Mouse (Mus musculus) kidney, embryonic 14.5 days (tissue): Measurements from ENCODE around the gene Ivd. TPM values are rescaled to one million over a fixed set of nuclear protein-coding genes. Genes with fewer than 3 reads are reported as not detected.

Experiments
- ATAC-seq: fragments of 200-750 bp; cut with Nextera tagmentation; 2 replicates; pipeline ENCODE4 v1.8.0; 2017; ENCODE audit warnings: moderate number of reproducible peaks, mild to moderate bottlenecking, moderate TSS enrichment, moderate library complexity; ENCODE audit not compliant: low FRiP score, low TSS enrichment
- H3K27ac ChIP-seq: fragments of 300-500 bp; sonication (generic); 2 replicates; pipeline ENCODE4 v1.5.1; 2014; ENCODE audit warnings: low read depth, mild to moderate bottlenecking, low read length, moderate library complexity, mixed read lengths
- H3K27me3 ChIP-seq: fragments of 300-500 bp; sonication (generic); 2 replicates; pipeline ENCODE4 v1.6.1; 2014; ENCODE audit warnings: mild to moderate bottlenecking, low read length; ENCODE audit not compliant: control insufficient read depth, insufficient read depth
- H3K36me3 ChIP-seq: fragments of 300-500 bp; sonication (generic); 2 replicates; pipeline ENCODE4 v1.6.1; 2014; ENCODE audit warnings: low read length, mixed read lengths; ENCODE audit not compliant: control insufficient read depth, insufficient read depth
- H3K4me1 ChIP-seq: fragments of 300-500 bp; sonication (generic); 2 replicates; pipeline ENCODE4 v1.6.1; 2014; ENCODE audit warnings: low read length, mixed read lengths; ENCODE audit not compliant: control insufficient read depth, insufficient read depth
- H3K4me2 ChIP-seq: fragments of 300-500 bp; sonication (generic); replicated peaks from 2 replicates; pipeline ENCODE4 v1.6.1; 2014; ENCODE audit warnings: low read depth, mild to moderate bottlenecking, low read length
- H3K4me3 ChIP-seq: fragments of 300-500 bp; sonication (generic); 2 replicates; pipeline ENCODE4 v1.5.1; 2014; ENCODE audit warnings: mild to moderate bottlenecking, low read length
- H3K9ac ChIP-seq: fragments of 300-500 bp; sonication (generic); 2 replicates; pipeline ENCODE4 v1.6.1; 2014; ENCODE audit warnings: low read depth, mild to moderate bottlenecking, low read length, moderate library complexity
- H3K9me3 ChIP-seq: fragments of 300-500 bp; sonication (generic); 2 replicates; pipeline ENCODE4 v1.6.1; 2016; ENCODE audit warnings: low read length; ENCODE audit not compliant: control insufficient read depth
- WGBS: fragments of 180-500 bp; shearing (Covaris S2); extraction: QIAGEN DNeasy Blood & Tissue Kit; methylation state at CpG from one replicate; pipeline ENCODE4 v1.1.7; 2014; 5-methylcytosine and 5-hydroxymethylcytosine counted together
- polyA plus RNA-seq: library from polyadenylated mRNA; unstranded; fragments of >200 nt; fragmentation: Nextera tagmentation; extraction: Ambion mirVana; gene quantifications from 2 replicates; pipeline ENCODE4 v1.2.1, GENCODE M21; 2014

The Ivd gene
- polyA plus RNA-seq, 1 experiment from 2014 or later = 63.1 TPM

- no peaks in the 10 kb centered on the region for H3K4me1 ChIP-seq
- WGBS = 85% methylated on average over 4 of the region's 4 CpGs
- H3K27me3 ChIP-seq = peaks cover 30% of the 10 kb centered on the region
- H3K9me3 ChIP-seq = no peaks in the 10 kb centered on the region
- H3K4me2 ChIP-seq = no peak overlapping the region
- no peaks in the 10 kb centered on the region for H3K36me3 ChIP-seq
- no peak overlapping the region for H3K27ac ChIP-seq
- no peak for ATAC-seq
- H3K9ac ChIP-seq = no peak overlapping the region
- no peak overlapping the region for H3K4me3 ChIP-seq
Measured at GRCm38 (mm10) chr2:118891173-118891572, 29.4 kb downstream of the Ivd start.

- Histone ChIP-seq H3K9me3 (no peaks in the 10 kb centered on the region), H3K27me3 (peaks cover 74% of the 10 kb centered on the region), H3K27ac (no peak overlapping the region), H3K36me3 (no peaks in the 10 kb centered on the region), H3K4me2 (peak overlapping the region; percentile 88), H3K9ac (peak overlapping the region; percentile 23; the same call in 1 of the 2 replicates), H3K4me1 (peaks cover 21% of the 10 kb centered on the region), H3K4me3 (peak overlapping the region; percentile 48)
- WGBS = 2% methylated on average over 38 of the region's 38 CpGs
- ATAC-seq = peak; percentile 15; the same call in 1 of the 2 replicates
Measured at GRCm38 (mm10) chr2:118895990-118896913, 34.5 kb downstream of the Ivd start.

GRCm38 (mm10) chr2:118896914-118897291, 35.1 kb downstream of the Ivd start:
- Histone ChIP-seq H3K27ac (no peak overlapping the region), H3K36me3 (no peaks in the 10 kb centered on the region), H3K9ac (no peak overlapping the region), H3K4me2 (peak overlapping the region; percentile 88), H3K4me1 (peaks cover 21% of the 10 kb centered on the region), H3K9me3 (no peaks in the 10 kb centered on the region), H3K27me3 (peaks cover 73% of the 10 kb centered on the region), H3K4me3 (peak overlapping the region; percentile 48)
- no peak for ATAC-seq
- under 1% methylated on average over 13 of the region's 13 CpGs for WGBS

GRCm38 (mm10) chr2:118897392-118897791, 35.6 kb downstream of the Ivd start:
- Histone ChIP-seq H3K36me3 (no peaks in the 10 kb centered on the region), H3K4me2 (peak overlapping the region; percentile 88; the same call in 1 of the 2 replicates), H3K9ac (no peak overlapping the region), H3K4me3 (peak overlapping the region; percentile 48; the same call in 1 of the 2 replicates), H3K9me3 (no peaks in the 10 kb centered on the region), H3K4me1 (peaks cover 21% of the 10 kb centered on the region), H3K27me3 (peaks cover 69% of the 10 kb centered on the region), H3K27ac (no peak overlapping the region)
- WGBS = 1% methylated on average over 7 of the region's 7 CpGs
- ATAC-seq = no peak

GRCm38 (mm10) chr2:118897808-118898207, 36.1 kb downstream of the Ivd start:
- Histone ChIP-seq H3K4me1 (peaks cover 21% of the 10 kb centered on the region), H3K9me3 (no peaks in the 10 kb centered on the region), H3K4me2 (no peak overlapping the region), H3K27ac (no peak overlapping the region), H3K4me3 (no peak overlapping the region), H3K36me3 (no peaks in the 10 kb centered on the region), H3K27me3 (peaks cover 69% of the 10 kb centered on the region), H3K9ac (no peak overlapping the region)
- WGBS = 2% methylated on average over 11 of the region's 11 CpGs
- ATAC-seq = no peak

GRCm38 (mm10) chr2:118898771-118899170, 37.0 kb downstream of the Ivd start:
- Histone ChIP-seq H3K27me3 (peaks cover 65% of the 10 kb centered on the region), H3K9me3 (no peaks in the 10 kb centered on the region), H3K36me3 (no peaks in the 10 kb centered on the region), H3K27ac (no peak overlapping the region), H3K4me2 (no peak overlapping the region), H3K9ac (no peak overlapping the region), H3K4me3 (no peak overlapping the region), H3K4me1 (peaks cover 26% of the 10 kb centered on the region)
- 2% methylated on average over 4 of the region's 4 CpGs for whole genome bisulfite sequencing
- no peak for ATAC-seq

GRCm38 (mm10) chr2:118899306-118899705, 37.6 kb downstream of the Ivd start:
- Histone ChIP-seq H3K9me3 (no peaks in the 10 kb centered on the region), H3K36me3 (no peaks in the 10 kb centered on the region), H3K27ac (no peak overlapping the region), H3K4me2 (no peak overlapping the region), H3K4me1 (peaks cover 26% of the 10 kb centered on the region), H3K9ac (no peak overlapping the region), H3K4me3 (no peak overlapping the region), H3K27me3 (peaks cover 60% of the 10 kb centered on the region)
- WGBS = 7% methylated on average over 7 of the region's 7 CpGs
- no peak for ATAC-seq

GRCm38 (mm10) chr2:118899981-118900825, 38.4 kb downstream of the Ivd start, which contains the start of gene Bahd1:
Bahd1 (plus strand) TSS chr2:118900377.
- peak within 1 kb of the TSS; percentile 99 for H3K4me2 ChIP-seq
- 1% methylated on average over 32 of the region's 32 CpGs for WGBS
- H3K27me3 ChIP-seq = peaks cover 52% of the 10 kb centered on the region

More at GRCm38 (mm10) chr2:118899981-118900825, 38.4 kb downstream of the Ivd start, which contains the start of gene Bahd1:
- Histone ChIP-seq H3K9ac (peak within 1 kb of the TSS; percentile 78; the same call in 1 of the 2 replicates), H3K4me1 (peaks cover 26% of the 10 kb centered on the region), H3K36me3 (no peaks in the 10 kb centered on the region), H3K4me3 (peak within 1 kb of the TSS; percentile 64), H3K27ac (no peak within 1 kb of the TSS), H3K9me3 (no peaks in the 10 kb centered on the region)
- ATAC-seq = no peak
